Mouse (Mus musculus) bone marrow macrophage, adult 2 months (primary cell): Measurements from ENCODE around the gene Hmgcs2.

ENCODE experiments used
- CTCF ChIP-seq: IDR thresholded peaks from 2 replicates; pipeline ENCODE4 v1.5.1; 2012; ENCODE audit warnings: low read depth, mild to moderate bottlenecking, low read length, moderate library complexity
- POLR2A ChIP-seq: IDR thresholded peaks from 2 replicates; pipeline ENCODE4 v1.6.1; 2012; ENCODE audit warnings: mild to moderate bottlenecking, low read depth, low read length, borderline replicate concordance

DNA sequence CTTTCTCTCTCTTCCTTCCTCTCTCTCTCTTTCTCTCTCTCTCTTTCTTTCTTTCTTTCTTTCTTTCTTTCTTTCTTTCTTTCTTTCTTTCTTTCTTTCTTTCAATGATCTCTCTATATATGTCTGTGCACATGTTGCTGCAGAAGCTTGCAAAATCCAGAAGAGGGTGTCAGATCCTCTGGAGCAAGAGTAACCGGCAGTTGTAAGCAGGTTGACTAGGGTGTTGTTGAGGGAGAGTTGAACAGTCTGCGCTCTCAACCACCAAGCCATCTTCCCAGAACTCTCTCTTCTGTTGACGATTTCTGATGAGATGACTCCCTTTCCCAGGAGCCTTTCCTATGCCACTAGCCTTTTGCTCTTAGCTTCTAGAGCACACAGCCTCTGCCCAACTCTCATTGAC, 38.2 kb upstream of the Hmgcs2 start:
- no peak for TF ChIP-seq POLR2A
- TF ChIP-seq CTCF = no peak
